In the genomic region with DNA sequence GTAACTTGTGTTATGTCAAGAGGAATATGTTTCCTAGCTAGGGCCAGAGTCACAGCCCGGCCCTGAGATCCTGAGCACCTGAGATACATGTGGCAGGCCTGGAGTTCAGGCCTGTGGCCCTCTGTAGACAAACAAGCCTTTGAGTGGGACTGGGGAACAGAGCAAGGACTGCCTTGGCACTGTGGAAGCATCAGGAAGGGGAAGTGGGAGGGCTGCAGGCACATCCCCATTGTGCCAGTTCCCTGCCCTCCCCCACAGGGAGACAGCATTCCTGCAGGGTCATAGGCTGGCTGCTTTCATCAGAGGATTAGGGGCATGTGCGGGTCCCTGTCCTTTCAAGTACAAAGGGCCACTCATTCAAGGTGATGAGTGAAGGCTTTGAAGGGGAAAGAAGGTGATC, we compare ENCODE assay signal across 22 mouse cellular contexts. TPM values are rescaled to one million over a fixed set of nuclear protein-coding genes. Genes with fewer than 3 reads are reported as not detected.
DNase-seq lines count a peak whose midpoint lies in the region; ATAC-seq and TF ChIP-seq lines count a peak whose summit lies in the region.
"Had no signal": no experiment of that assay in that cellular context is flagged by ENCODE, and none has a peak within 500 bp of the region (broad histone marks: within the 10 kb centered on the region; RNA-seq: fewer than 3 reads in every experiment).

No protein-coding gene starts in this region.

- no peak overlapping the region for H3K9ac ChIP-seq in kidney, embryonic 16.5 days (replicated peaks; ENCODE audit: low read length)
- no peak overlapping the region for H3K9ac ChIP-seq in lung, embryonic 14.5 days
- H3K9ac ChIP-seq: embryonic facial prominence, embryonic 12.5 days; forebrain, embryonic 12.5 days; hindbrain, embryonic 15.5 days; intestine, embryonic 15.5 days; limb, embryonic 15.5 days; liver, embryonic 14.5 days; midbrain, embryonic 12.5 days had no signal

- peak; percentile 14; the same call in 1 of the 2 replicates for ATAC-seq in kidney, embryonic 16.5 days (ENCODE audit: low FRiP score, low TSS enrichment)
- ATAC-seq in lung, embryonic 14.5 days (ENCODE audit: insufficient read depth) = no peak
- ATAC-seq: intestine, embryonic 15.5 days had no signal

- WGBS in kidney, embryonic 16.5 days = 53% methylated on average over 2 of the region's 2 CpGs
- WGBS in lung, embryonic 14.5 days = 43% methylated on average over 2 of the region's 2 CpGs

- no peak for TF ChIP-seq CTCF in lung, embryonic 14.5 days (IDR thresholded peaks at IDR 0.05; ENCODE audit: low read depth)

- no peaks in the 10 kb centered on the region for H3K9me3 ChIP-seq in kidney, embryonic 16.5 days (ENCODE audit: low read length)
- no peaks in the 10 kb centered on the region for H3K9me3 ChIP-seq in lung, embryonic 14.5 days (ENCODE audit: low read depth, low read length)
- H3K9me3 ChIP-seq: embryonic facial prominence, embryonic 12.5 days; forebrain, embryonic 12.5 days; heart, embryonic 10.5 days; hindbrain, embryonic 15.5 days; intestine, embryonic 15.5 days; limb, embryonic 15.5 days; midbrain, embryonic 12.5 days had no signal

- no peak overlapping the region for H3K4me3 ChIP-seq in kidney, embryonic 16.5 days (ENCODE audit: low read length)
- no peak overlapping the region for H3K4me3 ChIP-seq in lung, embryonic 14.5 days (ENCODE audit: low read depth, low read length)
- H3K4me3 ChIP-seq: embryonic facial prominence, embryonic 12.5 days; forebrain, embryonic 12.5 days; gastrocnemius, adult 2 months; heart, embryonic 10.5 days; hindbrain, embryonic 15.5 days; intestine, embryonic 15.5 days; left cerebral cortex, adult 2 months; limb, embryonic 15.5 days; midbrain, embryonic 12.5 days had no signal

- no peak overlapping the region for H3K27ac ChIP-seq in kidney, embryonic 16.5 days (ENCODE audit: low read length)
- H3K27ac ChIP-seq in lung, embryonic 14.5 days (ENCODE audit: low read depth) = no peak overlapping the region
- H3K27ac ChIP-seq: embryonic facial prominence, embryonic 12.5 days; forebrain, embryonic 12.5 days; gastrocnemius, adult 2 months; heart, embryonic 10.5 days; hindbrain, embryonic 15.5 days; intestine, embryonic 15.5 days; left cerebral cortex, adult 2 months; limb, embryonic 15.5 days; liver, embryonic 14.5 days; midbrain, embryonic 12.5 days had no signal

- no peaks in the 10 kb centered on the region for H3K4me1 ChIP-seq in kidney, embryonic 16.5 days (ENCODE audit: insufficient read depth, low read length)
- no peaks in the 10 kb centered on the region for H3K4me1 ChIP-seq in lung, embryonic 14.5 days (ENCODE audit: insufficient read depth)
- H3K4me1 ChIP-seq: hindbrain, embryonic 15.5 days had no signal

- H3K4me2 ChIP-seq in kidney, embryonic 16.5 days (replicated peaks; ENCODE audit: low read depth, low read length) = no peak overlapping the region
- no peak overlapping the region for H3K4me2 ChIP-seq in lung, embryonic 14.5 days
- H3K4me2 ChIP-seq: embryonic facial prominence, embryonic 12.5 days; forebrain, embryonic 12.5 days; hindbrain, embryonic 15.5 days; intestine, embryonic 15.5 days; limb, embryonic 15.5 days; midbrain, embryonic 12.5 days had no signal

- intact Hi-C loops in left cerebral cortex, postnatal 10 days (cut with DNase I) = no loop called here

- peaks cover 11% of the 10 kb centered on the region; the same call in 1 of the 2 replicates for H3K36me3 ChIP-seq in kidney, embryonic 16.5 days (ENCODE audit: insufficient read depth, low read length)
- 0 out of 2 replicates have a peak, but pooled peaks cover 10% of the 10 kb centered on the region for H3K36me3 ChIP-seq in lung, embryonic 14.5 days (ENCODE audit: insufficient read depth)
- H3K36me3 ChIP-seq: hindbrain, embryonic 15.5 days; intestine, embryonic 15.5 days had no signal

- no peaks in the 10 kb centered on the region for H3K27me3 ChIP-seq in kidney, embryonic 16.5 days (ENCODE audit: insufficient read depth, low read length)
- no peaks in the 10 kb centered on the region for H3K27me3 ChIP-seq in lung, embryonic 14.5 days (ENCODE audit: insufficient read depth, low read length)
- H3K27me3 ChIP-seq: embryonic facial prominence, embryonic 12.5 days; forebrain, embryonic 12.5 days; hindbrain, embryonic 15.5 days; intestine, embryonic 15.5 days; limb, embryonic 15.5 days; midbrain, embryonic 12.5 days had no signal

- peak; percentile 17 for DNase-seq in embryo, embryonic 10 days (ENCODE audit: low spot score)
- no peak for DNase-seq in embryo, embryonic 9.5 days (ENCODE audit: extremely low spot score)
- DNase-seq in kidney, postnatal 25 days = no peak
- DNase-seq in lung, embryonic 14.5 days = peak; percentile 29
- peak; percentile 81 for DNase-seq in lung, postnatal 36 days
- DNase-seq in ovary, postnatal 10 days (ENCODE audit: low spot score) = no peak
- DNase-seq in left cerebral cortex, postnatal 10 days (ENCODE audit: extremely low spot score in 1 of 2, low spot score in 2 of 2) = no peak
- DNase-seq: cerebellum, adult 9-11 months; gastrocnemius, adult 2 months; left cerebral cortex, postnatal 4 days; right cerebral cortex, postnatal 14 days had no signal

RNA-seq across cellular contexts. Expression of a gene that starts 26.1 kb away (rescaled TPM):
- polyA plus RNA-seq in kidney, embryonic 16.5 days (2015; fragmentation: Nextera tagmentation; extraction: Ambion mirVana) = 50.8 and 69.9 TPM in 2 replicates
- 4.0 and 4.4 TPM in 2 replicates for polyA plus RNA-seq in lung, embryonic 14.5 days (2014; fragmentation: Nextera tagmentation; extraction: Ambion mirVana)
- 1 to 10 TPM in 1 of 2 experiments, under 1 TPM in 1; 0.84 to 1.3 TPM for total RNA-seq in left cerebral cortex, postnatal 10 days (2021)
- total RNA-seq: monocyte, adult 5-6 weeks had no signal

Comparison
In these comparisons a context has a peak if more than half of its experiments do, and no peak if none do; other contexts are left out.
1. DNase-seq: peak in embryo, embryonic 10 days (single experiment), lung, embryonic 14.5 days (single experiment) and lung, postnatal 36 days (single experiment); none in embryo, embryonic 9.5 days (single experiment), kidney, postnatal 25 days (0 of 2), ovary, postnatal 10 days (single experiment) and left cerebral cortex, postnatal 10 days (0 of 2).